Mouse (Mus musculus): ENCODE data around the gene 2810004N23Rik.

2810004N23Rik gene

DNA sequence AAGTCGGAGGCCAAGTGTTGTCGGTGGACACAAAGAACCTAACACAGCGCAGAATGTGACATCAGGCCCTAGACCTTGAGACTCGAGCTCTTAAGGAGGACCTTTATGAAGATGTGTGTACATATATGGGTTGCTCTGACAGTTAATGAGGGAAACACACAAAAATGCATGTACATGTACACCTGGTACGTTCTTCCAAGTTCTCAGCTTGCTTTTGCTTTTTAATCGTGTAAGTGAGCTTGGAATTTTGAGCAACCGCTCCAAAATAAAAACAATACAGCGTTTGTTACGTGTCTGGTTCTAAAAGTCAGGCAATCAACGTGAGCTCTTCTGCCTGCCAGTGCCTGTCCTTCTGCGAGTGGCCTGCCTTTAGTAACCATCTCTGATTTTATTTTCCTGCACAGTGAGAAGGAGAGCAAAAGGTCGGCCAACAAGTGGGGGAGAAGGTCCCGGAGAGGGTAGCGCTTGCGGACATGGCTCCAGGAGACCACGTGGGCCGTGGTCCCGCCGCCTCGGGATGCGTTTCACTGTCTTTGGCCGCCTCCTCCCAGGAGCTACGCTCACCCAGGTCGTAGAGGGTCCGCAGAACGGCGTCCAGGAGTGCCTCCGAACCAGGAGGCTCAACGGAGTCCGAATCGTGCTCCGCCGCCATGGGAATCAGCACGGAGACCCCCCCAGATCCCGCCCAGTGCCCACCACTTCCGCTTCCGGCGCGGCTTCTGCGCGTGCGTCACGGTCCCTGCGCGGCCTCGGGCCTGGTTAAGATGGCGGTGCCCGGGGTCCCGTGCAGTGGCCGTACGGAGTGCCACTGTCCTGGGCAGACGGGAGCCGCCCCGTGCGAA, at the start of gene 2810004N23Rik, which contains the start of gene Gnpat:
TSS of gene 2810004N23Rik (minus strand) at position 800 of the 842 bp plus-strand sequence.
TSS of gene Gnpat (plus strand) at position 713 of the 842 bp plus-strand sequence.
- DNase-seq (ENCODE audit: low spot score), result peak; percentile 91

GRCm38 (mm10) chr8:124911938-124912872, 49.3 kb upstream of the 2810004N23Rik start:
- DNase-seq (ENCODE audit: low spot score), result no peak

GRCm38 (mm10) chr8:124910349-124910748, 47.4 kb upstream of the 2810004N23Rik start:
- DNase-seq (ENCODE audit: low spot score), result no peak

DNA sequence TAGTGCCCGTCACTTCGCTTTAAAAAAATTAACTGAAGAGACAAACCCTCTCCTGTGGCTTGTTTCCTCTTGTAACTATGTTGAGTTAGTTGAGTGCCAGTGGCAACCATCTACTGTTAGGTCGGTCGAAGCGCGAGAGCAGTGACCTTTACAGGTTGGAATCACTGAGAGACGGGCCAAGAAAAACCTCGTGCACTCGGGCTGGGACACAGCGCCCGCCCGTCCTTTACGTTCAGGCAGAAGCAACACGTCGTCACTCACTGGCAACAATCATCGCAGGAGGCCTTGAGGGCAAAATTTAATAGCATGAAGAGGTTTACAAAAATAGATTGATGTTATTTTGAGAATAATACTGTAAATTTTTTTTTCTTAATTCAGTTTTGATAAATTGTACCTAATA, 47.0 kb upstream of the 2810004N23Rik start:
- no peak for DNase-seq (ENCODE audit: low spot score)

- no peak for DNase-seq (ENCODE audit: low spot score)
Observed at GRCm38 (mm10) chr8:124905482-124905881, 42.6 kb upstream of the 2810004N23Rik start.

DNA sequence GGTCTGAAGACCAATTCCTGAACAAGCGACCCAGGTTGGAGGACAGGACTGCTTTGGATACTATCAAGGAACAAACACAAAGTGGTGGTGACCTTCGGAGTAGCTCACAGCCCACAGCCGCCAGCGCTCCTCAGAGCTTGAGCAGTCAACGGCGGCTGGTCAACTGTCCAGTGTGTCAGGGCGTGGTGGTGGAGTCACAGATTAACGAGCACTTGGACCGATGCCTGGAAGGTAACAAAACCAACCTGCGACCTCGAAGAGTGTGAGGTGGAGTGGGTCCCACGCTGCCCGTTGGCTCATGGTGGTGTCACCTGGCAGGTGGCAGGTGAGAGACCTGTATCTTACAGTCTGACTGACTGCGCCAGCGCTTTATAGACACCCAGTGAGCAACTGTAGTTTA, 40.3 kb upstream of the 2810004N23Rik start:
- DNase-seq (ENCODE audit: low spot score), result no peak

GRCm38 (mm10) chr8:124898251-124898905, 35.5 kb upstream of the 2810004N23Rik start:
- no peak for DNase-seq (ENCODE audit: low spot score)

GRCm38 (mm10) chr8:124897386-124898250, 34.7 kb upstream of the 2810004N23Rik start, which contains the start of the genes Exoc8 and Sprtn:
Gene Exoc8, minus strand, starts transcription at chr8:124897705.
Gene Sprtn, plus strand, starts transcription at chr8:124897886.
- peak; percentile 97 for DNase-seq (ENCODE audit: low spot score)

- peak; percentile 82 for DNase-seq (ENCODE audit: low spot score)
Observed at GRCm38 (mm10) chr8:124896632-124897385, 33.9 kb upstream of the 2810004N23Rik start.

DNA sequence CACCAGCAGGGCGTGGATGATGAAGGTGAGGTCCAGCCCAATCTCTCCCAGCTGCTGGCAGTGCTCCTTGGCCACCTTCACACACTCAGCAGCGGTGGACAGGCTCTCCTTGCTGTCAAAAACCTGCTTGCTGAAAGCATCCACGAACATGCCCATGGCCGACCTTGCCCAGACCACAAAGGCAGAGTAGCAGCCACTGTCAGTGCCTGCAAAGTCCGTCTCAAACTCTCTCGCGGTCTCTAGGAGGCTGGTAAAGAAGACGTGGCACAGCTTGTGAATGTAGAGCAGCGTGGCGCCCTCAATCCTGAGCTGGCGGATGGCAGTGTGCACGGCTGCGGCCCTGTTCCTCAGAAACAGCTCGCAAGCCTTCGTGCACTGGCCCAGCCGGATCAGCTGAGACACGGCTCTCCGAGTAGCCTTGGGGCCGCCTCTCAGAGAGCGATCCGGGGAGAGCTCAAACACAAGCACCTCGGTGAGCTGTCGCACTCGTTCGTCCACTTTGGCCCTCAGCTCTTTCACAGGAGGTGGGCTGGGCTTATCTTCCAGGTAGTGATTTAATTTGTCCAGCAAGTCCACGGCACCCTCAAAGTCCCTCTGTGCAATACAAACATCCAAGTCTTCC, 33.2 kb upstream of the 2810004N23Rik start:
- DNase-seq (ENCODE audit: low spot score), result no peak

DNA sequence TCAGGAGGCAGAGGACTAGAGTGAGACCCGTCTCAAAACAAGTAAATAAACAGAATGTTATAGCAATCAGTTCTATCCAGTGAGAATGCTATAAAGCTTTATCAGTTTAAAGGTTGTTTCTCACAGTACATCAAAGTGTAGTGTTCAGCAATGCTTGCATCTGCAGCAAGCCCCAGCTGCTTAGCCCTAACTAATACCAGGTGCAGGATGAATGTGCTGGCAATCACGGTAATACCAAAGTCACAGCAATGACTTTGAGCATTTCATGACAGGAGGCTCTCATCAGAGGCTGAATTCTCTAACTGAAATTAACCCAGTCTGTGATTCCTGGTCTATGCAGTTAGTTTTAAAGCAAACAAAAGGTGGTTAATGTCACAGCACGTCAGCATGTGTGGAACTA, 29.7 kb upstream of the 2810004N23Rik start:
- no peak for DNase-seq (ENCODE audit: low spot score)

DNA sequence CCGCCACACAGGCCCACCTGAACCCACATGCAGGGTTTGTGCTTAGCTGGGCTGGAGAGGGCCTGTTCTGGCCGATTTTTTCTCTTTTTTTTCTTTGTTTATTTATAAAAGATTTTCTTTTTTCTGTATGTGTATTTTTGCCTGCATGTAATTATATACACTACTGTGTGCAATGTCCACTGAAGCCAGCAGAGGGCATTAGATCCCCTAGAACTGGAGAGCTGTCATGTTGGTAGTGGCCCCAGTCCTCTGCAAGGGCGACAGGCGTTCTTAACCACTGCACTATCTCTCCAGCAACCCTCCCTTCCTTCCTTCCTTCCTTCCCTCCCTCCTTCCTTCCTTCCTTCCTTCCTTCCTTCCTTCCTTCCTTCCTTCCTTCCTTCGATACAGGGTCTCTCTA, 25.5 kb upstream of the 2810004N23Rik start:
- no peak for DNase-seq (ENCODE audit: low spot score)

DNA sequence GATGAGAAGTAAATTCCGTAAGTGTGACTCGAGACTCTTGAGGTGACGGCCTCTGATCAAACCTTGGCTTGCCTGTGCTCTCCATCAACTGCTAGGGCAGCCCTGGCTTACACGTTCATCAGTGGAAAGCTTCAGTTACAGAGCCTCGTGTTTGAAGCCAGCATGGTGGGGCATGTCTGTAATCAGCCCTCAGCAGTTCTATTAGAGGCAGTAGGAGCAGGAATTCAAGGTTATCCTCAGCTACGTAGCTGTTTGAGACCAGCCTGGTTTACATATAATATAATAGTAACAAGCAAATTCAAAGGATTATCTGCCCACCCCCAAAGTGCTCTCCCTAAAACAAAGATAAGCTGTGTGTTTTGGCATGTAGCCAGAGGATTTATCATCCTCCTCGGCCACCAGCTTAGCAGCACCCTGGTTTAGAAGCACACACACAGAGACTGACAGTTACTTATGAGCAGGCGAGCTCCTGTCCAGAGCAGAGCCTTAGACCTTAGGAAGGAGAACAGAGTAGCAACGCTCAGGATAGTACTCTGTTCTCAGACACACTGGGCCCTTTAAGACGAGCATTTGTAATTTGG, 16.1 kb upstream of the 2810004N23Rik start:
- no peak for DNase-seq (ENCODE audit: low spot score)

GRCm38 (mm10) chr8:124878141-124878540, 15.2 kb upstream of the 2810004N23Rik start:
- no peak for DNase-seq (ENCODE audit: low spot score)

- DNase-seq (ENCODE audit: low spot score), result no peak
Observed at GRCm38 (mm10) chr8:124872690-124873089, 9.8 kb upstream of the 2810004N23Rik start.

- DNase-seq (ENCODE audit: low spot score), result no peak
Observed at GRCm38 (mm10) chr8:124872081-124872480, 9.2 kb upstream of the 2810004N23Rik start.

GRCm38 (mm10) chr8:124871474-124871873, 8.6 kb upstream of the 2810004N23Rik start:
- DNase-seq (ENCODE audit: low spot score), result no peak

DNA sequence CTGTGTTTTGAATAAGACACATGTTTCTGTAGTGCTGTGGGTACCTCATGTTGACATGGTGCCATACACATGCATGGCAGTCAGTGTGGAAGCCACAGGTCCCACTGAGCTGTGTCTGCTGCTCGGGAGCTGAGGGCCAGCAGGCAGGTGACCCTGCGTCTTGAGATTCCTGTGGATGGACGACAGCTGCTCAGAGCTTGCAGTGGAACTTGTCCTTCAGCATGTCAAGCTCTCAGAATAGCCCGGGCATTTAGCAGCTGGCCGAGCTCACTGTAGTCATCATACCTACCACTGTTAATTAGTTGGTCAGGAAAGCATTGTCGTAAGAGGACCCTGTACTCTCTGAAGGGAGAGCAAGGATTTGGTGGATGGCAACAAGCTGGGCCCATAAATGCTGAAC, 6.8 kb upstream of the 2810004N23Rik start:
- DNase-seq (ENCODE audit: low spot score), result no peak

DNA sequence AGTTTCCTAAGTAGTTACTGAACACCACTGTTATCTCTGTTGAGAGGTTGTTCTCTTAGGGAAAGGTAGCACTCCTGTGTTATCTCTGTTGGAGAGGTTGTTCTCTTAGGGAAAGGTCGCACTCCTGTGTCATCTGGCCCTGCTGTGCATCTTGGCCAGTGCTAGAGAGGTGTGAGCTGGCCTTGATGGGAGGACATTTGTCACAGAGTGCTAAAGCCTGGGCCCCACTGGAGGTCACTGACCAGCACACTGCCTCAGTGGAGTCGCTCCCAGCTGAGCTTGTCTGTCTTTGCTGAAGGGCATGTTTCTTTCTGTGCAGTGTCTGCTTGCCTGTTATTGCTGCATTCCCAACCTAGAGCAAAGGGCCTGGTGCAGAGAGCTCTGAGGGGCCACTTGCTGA, 4.2 kb upstream of the 2810004N23Rik start:
- no peak for DNase-seq (ENCODE audit: low spot score)
